In genomic region chr17:63467866-63468265, GRCm38 (mm10) we compare ENCODE assay signal across 9 mouse cellular contexts. TPM values are rescaled to one million over a fixed set of nuclear protein-coding genes. Genes with fewer than 3 reads are reported as not detected.
DNase-seq lines count a peak whose midpoint lies in the region; ATAC-seq and TF ChIP-seq lines count a peak whose summit lies in the region.
"Had no signal": no experiment of that assay in that cellular context is flagged by ENCODE, and none has a peak within 500 bp of the region (broad histone marks: within the 10 kb centered on the region; RNA-seq: fewer than 3 reads in every experiment).

No protein-coding gene starts in this region.

- TF ChIP-seq POLR2A in kidney, adult 2 months (IDR thresholded peaks at IDR 0.05; ENCODE audit: low read depth, low read length): no peak
- no peak for TF ChIP-seq POLR2A in spleen, adult 2 months (IDR thresholded peaks at IDR 0.05; ENCODE audit: low read depth, low read length)

- 0 out of 2 replicates have a peak, but pooled peaks cover 1% of the 10 kb centered on the region for H3K4me1 ChIP-seq in kidney, adult 2 months (ENCODE audit: control insufficient read depth, insufficient read depth, low read length)
- H3K4me1 ChIP-seq in kidney, embryonic 16.5 days (ENCODE audit: insufficient read depth, low read length): no peaks in the 10 kb centered on the region
- H3K4me1 ChIP-seq in midbrain, embryonic 11.5 days (ENCODE audit: control insufficient read depth, insufficient read depth, low read length): peaks cover 7% of the 10 kb centered on the region; the same call in 1 of the 2 replicates
- no peaks in the 10 kb centered on the region for H3K4me1 ChIP-seq in spleen, adult 2 months (ENCODE audit: control insufficient read depth, insufficient read depth, insufficient read length)
- H3K4me1 ChIP-seq: neural tube, embryonic 12.5 days had no signal

- TF ChIP-seq CTCF in kidney, adult 2 months (conservative IDR thresholded peaks at IDR 0.05; ENCODE audit: insufficient read depth, insufficient read length, low read depth, low read length): peak; percentile 92
- TF ChIP-seq CTCF in spleen, adult 2 months (IDR thresholded peaks at IDR 0.05; ENCODE audit: extremely low read depth, insufficient read depth, insufficient read length, insufficient replicate concordance): peak; percentile 82; the same call in 1 of the 2 replicates

- H3K27ac ChIP-seq in kidney, adult 2 months (ENCODE audit: insufficient read depth, low read depth, low read length): no peak overlapping the region
- H3K27ac ChIP-seq in kidney, embryonic 16.5 days (ENCODE audit: low read length): no peak overlapping the region
- no peak overlapping the region for H3K27ac ChIP-seq in midbrain, embryonic 11.5 days (ENCODE audit: low read depth, low read length)
- no peak overlapping the region for H3K27ac ChIP-seq in spleen, adult 2 months (ENCODE audit: insufficient read depth, low read length)
- H3K27ac ChIP-seq: neural tube, embryonic 12.5 days had no signal

- H3K9ac ChIP-seq in kidney, embryonic 16.5 days (replicated peaks; ENCODE audit: low read length): no peak overlapping the region
- no peak overlapping the region for H3K9ac ChIP-seq in midbrain, embryonic 11.5 days (ENCODE audit: low read length)
- H3K9ac ChIP-seq: neural tube, embryonic 12.5 days had no signal

- H3K36me3 ChIP-seq in kidney, adult 2 months (ENCODE audit: control insufficient read depth, insufficient read depth, low read length): no peaks in the 10 kb centered on the region
- H3K36me3 ChIP-seq in kidney, embryonic 16.5 days (ENCODE audit: insufficient read depth, low read length): 0 out of 2 replicates have a peak, but pooled peaks cover 6% of the 10 kb centered on the region
- H3K36me3 ChIP-seq in midbrain, embryonic 11.5 days (ENCODE audit: control insufficient read depth, insufficient read depth, low read length): no peaks in the 10 kb centered on the region; the same call in 1 of the 2 replicates
- H3K36me3 ChIP-seq in spleen, adult 2 months (ENCODE audit: control insufficient read depth, insufficient read depth, low read length): peaks cover 4% of the 10 kb centered on the region; the same call in 1 of the 2 replicates
- H3K36me3 ChIP-seq: neural tube, embryonic 12.5 days had no signal

- no peak for ATAC-seq in kidney, embryonic 16.5 days (ENCODE audit: low FRiP score, low TSS enrichment)
- ATAC-seq in hematopoietic stem cell, adult 5-6 weeks (replicated peaks in 1 of 2; ENCODE audit: insufficient read depth in 1 of 2, low FRiP score in 2 of 2, low TSS enrichment in 1 of 2, low read depth in 1 of 2, poor library complexity in 2 of 2, severe bottlenecking in 2 of 2): peak; percentile 93
- peak; percentile 60; the same call in 1 of the 2 replicates for ATAC-seq in midbrain, embryonic 11.5 days (ENCODE audit: low FRiP score)

- 8% methylated on average over 6 of the region's 6 CpGs for WGBS in kidney, adult 2 months
- WGBS in kidney, embryonic 16.5 days: 6% methylated on average over 6 of the region's 6 CpGs
- 7% methylated on average over 6 of the region's 6 CpGs for WGBS in midbrain, embryonic 11.5 days
- WGBS in spleen, adult 2 months: 13% methylated on average over 6 of the region's 6 CpGs

- H3K4me2 ChIP-seq in kidney, embryonic 16.5 days (replicated peaks; ENCODE audit: low read depth, low read length): no peak overlapping the region
- H3K4me2 ChIP-seq in midbrain, embryonic 11.5 days: no peak overlapping the region
- H3K4me2 ChIP-seq: neural tube, embryonic 12.5 days had no signal

- H3K27me3 ChIP-seq in kidney, adult 2 months (replicated peaks; ENCODE audit: control insufficient read depth, insufficient read depth, low read length): no peaks in the 10 kb centered on the region
- H3K27me3 ChIP-seq in kidney, embryonic 16.5 days (ENCODE audit: insufficient read depth, low read length): no peaks in the 10 kb centered on the region
- no peaks in the 10 kb centered on the region; the same call in 1 of the 2 replicates for H3K27me3 ChIP-seq in midbrain, embryonic 11.5 days (ENCODE audit: control insufficient read depth, insufficient read depth, low read length)
- no peaks in the 10 kb centered on the region for H3K27me3 ChIP-seq in spleen, adult 2 months (ENCODE audit: control insufficient read depth, insufficient read depth, low read length)
- H3K27me3 ChIP-seq: neural tube, embryonic 12.5 days had no signal

- peak; percentile 67 for DNase-seq in kidney, adult 2 months
- DNase-seq in brain, embryonic 18.5 days (ENCODE audit: low read depth, low spot score): peak; percentile 60
- peak; percentile 29 for DNase-seq in fibroblast of lung, adult 2 months (ENCODE audit: low read depth)
- DNase-seq in left cerebral cortex, adult 11 months (ENCODE audit: low spot score): peak; percentile 37
- peak; percentile 97 for DNase-seq in midbrain, embryonic 11.5 days (ENCODE audit: low spot score, missing footprints)
- peak; percentile 14 to 50 for DNase-seq in spleen, adult 2 months (ENCODE audit: low read depth in 1 of 2, low spot score in 2 of 2)

- no peaks in the 10 kb centered on the region for H3K9me3 ChIP-seq in kidney, embryonic 16.5 days (ENCODE audit: low read length)
- no peaks in the 10 kb centered on the region for H3K9me3 ChIP-seq in midbrain, embryonic 11.5 days (ENCODE audit: control insufficient read depth, low read length)
- H3K9me3 ChIP-seq: neural tube, embryonic 12.5 days had no signal

- H3K4me3 ChIP-seq in kidney, adult 2 months (ENCODE audit: insufficient read depth, low read depth, low read length): no peak overlapping the region
- H3K4me3 ChIP-seq in kidney, embryonic 16.5 days (ENCODE audit: low read length): no peak overlapping the region
- H3K4me3 ChIP-seq in midbrain, embryonic 11.5 days (ENCODE audit: low read depth, low read length): no peak overlapping the region
- no peak overlapping the region for H3K4me3 ChIP-seq in spleen, adult 2 months (ENCODE audit: extremely low read depth, insufficient read depth, insufficient read length)
- H3K4me3 ChIP-seq: neural tube, embryonic 12.5 days had no signal

RNA-seq across cellular contexts. Expression of gene Fbxl17, which starts 32.0 kb away (rescaled TPM):
- polyA plus RNA-seq in kidney, adult 2 months (2012; rRNA removed): 9.2 and 10.2 TPM in 2 replicates
- polyA plus RNA-seq in kidney, embryonic 16.5 days (2015; fragmentation: Nextera tagmentation; extraction: Ambion mirVana): 4.7 and 5.2 TPM in 2 replicates
- 8.8 and 10.6 TPM in 2 replicates for total RNA-seq in hematopoietic stem cell, adult 5-6 weeks (2017)
- polyA plus RNA-seq in midbrain, embryonic 11.5 days (2014; fragmentation: Nextera tagmentation; extraction: Ambion mirVana): 15.8 and 16.5 TPM in 2 replicates
- 4.7 and 6.4 TPM in 2 replicates for polyA plus RNA-seq in spleen, adult 2 months (2012; rRNA removed)

Comparison
In these comparisons a context has a peak if more than half of its experiments do, and no peak if none do; other contexts are left out.
1. DNase-seq: peak in every context shown above with its lines; median percentile 97 in midbrain, embryonic 11.5 days; 67 in kidney, adult 2 months; 60 in brain, embryonic 18.5 days; 37 in left cerebral cortex, adult 11 months; 32 in spleen, adult 2 months; 29 in fibroblast of lung, adult 2 months.